Mouse (Mus musculus) kidney, embryonic 16.5 days (tissue): Measurements from ENCODE around the gene Sec14l1. TPM values are rescaled to one million over a fixed set of nuclear protein-coding genes. Genes with fewer than 3 reads are reported as not detected.
A peak's percentile ranks its signal among the peaks of the same experiment; 100 is the strongest.

Experiments used
- ATAC-seq: fragments of 200-750 bp; cut with Nextera tagmentation; 2 replicates; pipeline ENCODE4 v1.8.0; 2017; ENCODE audit warnings: moderate TSS enrichment; ENCODE audit not compliant: low FRiP score, low TSS enrichment
- H3K27ac ChIP-seq: fragments of 300-500 bp; sonication (generic); 2 replicates; pipeline ENCODE4 v1.5.1; 2014; ENCODE audit warnings: low read length
- H3K27me3 ChIP-seq: fragments of 300-500 bp; sonication (generic); 2 replicates; pipeline ENCODE4 v1.6.1; 2014; ENCODE audit warnings: low read length, control low read depth, mixed read lengths; ENCODE audit not compliant: insufficient read depth
- H3K36me3 ChIP-seq: fragments of 300-500 bp; sonication (generic); 2 replicates; pipeline ENCODE4 v1.6.1; 2014; ENCODE audit warnings: low read length, control low read depth, mixed read lengths; ENCODE audit not compliant: insufficient read depth
- H3K4me1 ChIP-seq: fragments of 300-500 bp; sonication (generic); 2 replicates; pipeline ENCODE4 v1.6.1; 2014; ENCODE audit warnings: low read length, control low read depth, mixed read lengths; ENCODE audit not compliant: insufficient read depth
- H3K4me2 ChIP-seq: fragments of 300-500 bp; sonication (generic); replicated peaks from 2 replicates; pipeline ENCODE4 v1.6.1; 2014; ENCODE audit warnings: low read depth, low read length
- H3K4me3 ChIP-seq: fragments of 300-500 bp; sonication (generic); 2 replicates; pipeline ENCODE4 v1.5.1; 2014; ENCODE audit warnings: mild to moderate bottlenecking, low read length
- H3K9ac ChIP-seq: fragments of 300-500 bp; sonication (generic); replicated peaks from 2 replicates; pipeline ENCODE4 v1.6.1; 2014; ENCODE audit warnings: low read length
- H3K9me3 ChIP-seq: fragments of 300-500 bp; sonication (generic); 2 replicates; pipeline ENCODE4 v1.6.1; 2016; ENCODE audit warnings: low read length, control low read depth
- WGBS: fragments of 180-500 bp; shearing (Covaris S2); extraction: QIAGEN DNeasy Blood & Tissue Kit; methylation state at CpG from one replicate; pipeline ENCODE4 v1.1.7; 2014; 5-methylcytosine and 5-hydroxymethylcytosine counted together
- polyA plus RNA-seq: library from polyadenylated mRNA; unstranded; fragments of >200 nt; fragmentation: Nextera tagmentation; extraction: Ambion mirVana; gene quantifications from 2 replicates; pipeline ENCODE4 v1.2.1, GENCODE M21; 2015

The Sec14l1 gene
- polyA plus RNA-seq, 1 experiment from 2014 or later: 92.9 TPM

- Histone ChIP-seq H3K27ac (no peak overlapping the region), H3K4me1 (peaks cover 24% of the 10 kb centered on the region), H3K9ac (no peak overlapping the region), H3K4me2 (no peak overlapping the region), H3K4me3 (no peak overlapping the region), H3K27me3 (no peaks in the 10 kb centered on the region), H3K36me3 (no peaks in the 10 kb centered on the region), H3K9me3 (no peaks in the 10 kb centered on the region)
- 77% methylated on average over 9 of the region's 9 CpGs for WGBS
- ATAC-seq: no peak
These were observed 27.8 kb upstream of the Sec14l1 start for GRCm38 (mm10) chr11:117087036-117087799.

- peaks cover 23% of the 10 kb centered on the region for H3K4me1 ChIP-seq
- no peak overlapping the region for H3K9ac ChIP-seq
- H3K27ac ChIP-seq: no peak overlapping the region
- 61% methylated on average over 13 of the region's 13 CpGs for WGBS
- H3K4me3 ChIP-seq: no peak overlapping the region
- H3K36me3 ChIP-seq: no peaks in the 10 kb centered on the region
- H3K4me2 ChIP-seq: no peak overlapping the region
- no peak for ATAC-seq
- H3K9me3 ChIP-seq: no peaks in the 10 kb centered on the region
- H3K27me3 ChIP-seq: no peaks in the 10 kb centered on the region
These were observed 26.5 kb upstream of the Sec14l1 start for GRCm38 (mm10) chr11:117088271-117088991.

- H3K27me3 ChIP-seq: no peaks in the 10 kb centered on the region
- H3K9me3 ChIP-seq: no peaks in the 10 kb centered on the region
- peaks cover 23% of the 10 kb centered on the region for H3K4me1 ChIP-seq
- H3K27ac ChIP-seq: no peak overlapping the region
- H3K36me3 ChIP-seq: no peaks in the 10 kb centered on the region
- WGBS: 72% methylated on average over 9 of the region's 9 CpGs
- H3K4me2 ChIP-seq: no peak overlapping the region
- H3K4me3 ChIP-seq: no peak overlapping the region
- H3K9ac ChIP-seq: no peak overlapping the region
- ATAC-seq: no peak
These were observed 25.1 kb upstream of the Sec14l1 start for GRCm38 (mm10) chr11:117089673-117090419.

- WGBS: 17% methylated on average over 4 of the region's 4 CpGs
- ATAC-seq: no peak
- Histone ChIP-seq H3K27ac (peak overlapping the region; percentile 88), H3K36me3 (no peaks in the 10 kb centered on the region), H3K27me3 (no peaks in the 10 kb centered on the region), H3K9ac (peak overlapping the region; percentile 56; the same call in 1 of the 2 replicates), H3K4me2 (peak overlapping the region; percentile 47), H3K4me3 (no peak overlapping the region; the same call in 1 of the 2 replicates), H3K9me3 (no peaks in the 10 kb centered on the region), H3K4me1 (peaks cover 23% of the 10 kb centered on the region)
These were observed 23.6 kb upstream of the Sec14l1 start for GRCm38 (mm10) chr11:117091406-117091805.

GRCm38 (mm10) chr11:117091845-117092244 is 23.1 kb upstream of the Sec14l1 start:
- Histone ChIP-seq H3K4me2 (peak overlapping the region; percentile 47), H3K27me3 (no peaks in the 10 kb centered on the region), H3K9me3 (no peaks in the 10 kb centered on the region), H3K27ac (peak overlapping the region; percentile 88), H3K9ac (peak overlapping the region; percentile 56), H3K4me3 (peak overlapping the region; percentile 22), H3K36me3 (no peaks in the 10 kb centered on the region), H3K4me1 (peaks cover 26% of the 10 kb centered on the region)
- peak; percentile 87 for ATAC-seq
- 3% methylated on average over 22 of the region's 22 CpGs for WGBS

GRCm38 (mm10) chr11:117092711-117093110 is 22.3 kb upstream of the Sec14l1 start:
- Histone ChIP-seq H3K27ac (no peak overlapping the region), H3K27me3 (no peaks in the 10 kb centered on the region), H3K4me3 (no peak overlapping the region), H3K36me3 (no peaks in the 10 kb centered on the region), H3K4me2 (no peak overlapping the region), H3K9ac (no peak overlapping the region), H3K4me1 (peaks cover 30% of the 10 kb centered on the region), H3K9me3 (no peaks in the 10 kb centered on the region)
- no peak for ATAC-seq
- 35% methylated on average over 8 of the region's 8 CpGs for WGBS

- no peak overlapping the region for H3K27ac ChIP-seq
- no peaks in the 10 kb centered on the region for H3K27me3 ChIP-seq
- no peak overlapping the region for H3K9ac ChIP-seq
- no peaks in the 10 kb centered on the region for H3K9me3 ChIP-seq
- WGBS: 64% methylated on average over 5 of the region's 5 CpGs
- H3K4me2 ChIP-seq: no peak overlapping the region
- H3K36me3 ChIP-seq: no peaks in the 10 kb centered on the region
- no peak overlapping the region for H3K4me3 ChIP-seq
- ATAC-seq: no peak
- H3K4me1 ChIP-seq: peaks cover 42% of the 10 kb centered on the region
These were observed 20.9 kb upstream of the Sec14l1 start for GRCm38 (mm10) chr11:117093900-117094552.

GRCm38 (mm10) chr11:117094646-117095045 is 20.3 kb upstream of the Sec14l1 start:
- Histone ChIP-seq H3K36me3 (no peaks in the 10 kb centered on the region), H3K4me2 (no peak overlapping the region), H3K9me3 (no peaks in the 10 kb centered on the region), H3K4me1 (peaks cover 42% of the 10 kb centered on the region), H3K27me3 (no peaks in the 10 kb centered on the region), H3K9ac (no peak overlapping the region), H3K4me3 (no peak overlapping the region), H3K27ac (no peak overlapping the region)
- no peak for ATAC-seq
- 84% methylated on average over 9 of the region's 9 CpGs for WGBS

- Histone ChIP-seq H3K9ac (0 out of 2 replicates have a peak overlapping the region, but pooled peaks have one; percentile 25), H3K9me3 (no peaks in the 10 kb centered on the region), H3K27ac (peak overlapping the region; percentile 61; the same call in 1 of the 2 replicates), H3K4me3 (no peak overlapping the region), H3K36me3 (no peaks in the 10 kb centered on the region), H3K27me3 (no peaks in the 10 kb centered on the region), H3K4me2 (no peak overlapping the region), H3K4me1 (peaks cover 40% of the 10 kb centered on the region)
- ATAC-seq: no peak
- 61% methylated on average over 9 of the region's 9 CpGs for WGBS
These were observed 17.9 kb upstream of the Sec14l1 start for GRCm38 (mm10) chr11:117097021-117097420.
